Mouse (Mus musculus) hindbrain, embryonic 10.5 days (tissue): ENCODE results near the gene Hhat. TPM values are rescaled to one million over a fixed set of nuclear protein-coding genes. Genes with fewer than 3 reads are reported as not detected.

ENCODE experiments used
- DNase-seq: peaks from one replicate; pipeline ENCODE4 v3.0.0-alpha.2; 2017; ENCODE audit warnings: low spot score
- H3K27ac ChIP-seq: fragments of 300-500 bp; sonication (generic); 2 replicates; pipeline ENCODE4 v1.5.1; 2016; ENCODE audit warnings: mild to moderate bottlenecking, moderate library complexity
- H3K27me3 ChIP-seq: fragments of 300-500 bp; sonication (generic); 2 replicates; pipeline ENCODE4 v1.6.1; 2016; ENCODE audit warnings: mild to moderate bottlenecking; ENCODE audit not compliant: poor library complexity, insufficient read depth, severe bottlenecking
- H3K36me3 ChIP-seq: fragments of 300-500 bp; sonication (generic); 2 replicates; pipeline ENCODE4 v1.6.1; 2016; ENCODE audit warnings: mild to moderate bottlenecking, moderate library complexity
- H3K4me1 ChIP-seq: fragments of 300-500 bp; sonication (generic); replicated peaks from 2 replicates; pipeline ENCODE4 v1.6.1; 2016; ENCODE audit warnings: mild to moderate bottlenecking
- H3K4me3 ChIP-seq: fragments of 300-500 bp; sonication (generic); 2 replicates; pipeline ENCODE4 v1.5.1; 2016; ENCODE audit warnings: mild to moderate bottlenecking, moderate library complexity
- H3K9me3 ChIP-seq: fragments of 300-500 bp; sonication (generic); 2 replicates; pipeline ENCODE4 v1.6.1; 2016; ENCODE audit warnings: mild to moderate bottlenecking, moderate library complexity
- WGBS: fragments of 180-500 bp; shearing (Covaris S2); methylation state at CpG from one replicate; pipeline ENCODE4 v1.1.7; 2016; 5-methylcytosine and 5-hydroxymethylcytosine counted together
- polyA plus RNA-seq: library from polyadenylated mRNA; unstranded; fragments of >200 nt; fragmentation: Nextera tagmentation; extraction: Ambion mirVana; gene quantifications from 2 replicates; pipeline ENCODE4 v1.2.1, GENCODE M21; 2016

Hhat gene
- polyA plus RNA-seq, 1 experiment from 2014 or later, result 8.9 TPM

DNA sequence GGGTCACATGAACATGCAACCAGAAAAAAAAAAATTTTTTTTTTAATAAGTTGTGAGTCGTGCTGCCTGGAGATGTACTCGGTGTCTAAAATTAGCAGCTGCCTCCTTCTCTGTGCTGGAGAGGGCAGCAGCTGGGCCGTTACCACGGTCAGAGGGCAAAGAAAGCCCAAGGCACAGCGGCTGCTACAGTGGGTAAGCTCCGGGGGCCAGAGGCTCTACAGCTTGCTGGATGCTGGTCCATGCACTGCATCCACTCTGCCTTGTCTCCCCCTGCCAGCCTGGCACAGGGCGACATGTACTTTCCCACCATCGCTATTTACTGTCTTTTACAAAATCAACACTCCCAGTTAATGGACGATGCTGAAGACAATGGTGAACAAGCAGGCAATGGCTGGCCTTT lies 226.9 kb downstream of the Hhat start:
- no peaks in the 10 kb centered on the region for H3K27me3 ChIP-seq
- H3K4me3 ChIP-seq, result no peak overlapping the region
- DNase-seq, result no peak
- WGBS, result 61% methylated on average over 9 of the region's 9 CpGs
- peak overlapping the region; percentile 75 for H3K27ac ChIP-seq
- peaks cover 36% of the 10 kb centered on the region for H3K4me1 ChIP-seq
- no peaks in the 10 kb centered on the region for H3K9me3 ChIP-seq
- H3K36me3 ChIP-seq, result no peaks in the 10 kb centered on the region

DNA sequence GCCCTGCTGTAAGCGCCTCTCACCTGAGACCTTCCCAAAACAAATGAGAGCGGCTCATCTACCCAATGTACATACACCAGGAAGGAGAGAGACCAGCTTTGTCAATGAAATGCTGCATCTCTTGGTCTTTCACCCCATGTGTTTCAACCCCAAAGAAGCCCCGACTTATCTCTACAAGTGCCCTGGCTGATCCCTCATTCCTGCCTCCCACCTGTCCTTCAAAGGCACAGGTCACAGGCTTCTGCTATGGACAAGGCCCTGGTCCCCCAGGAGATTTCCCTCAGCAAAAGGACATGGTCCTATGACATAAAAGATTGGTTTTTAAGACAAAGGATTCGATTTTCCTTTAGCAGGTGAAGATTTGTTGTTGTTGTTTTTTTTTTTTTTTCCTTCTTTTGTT lies 227.3 kb downstream of the Hhat start:
- Histone ChIP-seq H3K4me1 (peaks cover 36% of the 10 kb centered on the region), H3K27me3 (no peaks in the 10 kb centered on the region), H3K9me3 (no peaks in the 10 kb centered on the region), H3K27ac (peak overlapping the region; percentile 75), H3K4me3 (no peak overlapping the region), H3K36me3 (no peaks in the 10 kb centered on the region)
- 84% methylated on average over 4 of the region's 4 CpGs for WGBS
- no peak for DNase-seq

DNA sequence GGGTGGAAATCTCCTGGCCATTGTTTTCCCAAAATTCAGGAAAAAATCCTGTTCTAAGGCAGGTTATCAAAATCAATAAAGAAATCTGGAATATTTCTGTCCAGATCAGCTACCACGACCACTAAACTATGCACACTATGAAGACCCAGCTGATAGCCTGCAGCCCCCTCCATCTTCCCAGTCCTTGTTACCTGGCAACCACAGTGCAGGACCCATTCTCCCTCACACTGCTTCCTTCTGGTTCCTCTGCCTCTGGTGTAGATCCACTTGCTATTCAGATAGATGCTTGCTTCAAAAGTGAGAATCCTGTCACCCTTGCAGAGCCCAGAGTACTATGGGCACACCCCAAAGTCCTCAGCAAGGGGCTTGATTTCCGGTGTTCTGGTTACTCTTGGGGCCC lies 228.9 kb downstream of the Hhat start:
- Histone ChIP-seq H3K9me3 (no peaks in the 10 kb centered on the region), H3K27ac (peak overlapping the region; percentile 75), H3K36me3 (no peaks in the 10 kb centered on the region), H3K27me3 (no peaks in the 10 kb centered on the region), H3K4me3 (no peak overlapping the region), H3K4me1 (peaks cover 36% of the 10 kb centered on the region)
- 83% methylated on average over 2 of the region's 2 CpGs for WGBS
- DNase-seq, result no peak

GRCm38 (mm10) chr1:192537169-192537568 lies 233.9 kb downstream of the Hhat start:
- Histone ChIP-seq H3K27me3 (no peaks in the 10 kb centered on the region), H3K27ac (no peak overlapping the region), H3K4me1 (peaks cover 8% of the 10 kb centered on the region), H3K36me3 (no peaks in the 10 kb centered on the region), H3K4me3 (no peak overlapping the region), H3K9me3 (no peaks in the 10 kb centered on the region)
- DNase-seq, result no peak
- 80% methylated on average over 7 of the region's 7 CpGs for WGBS

GRCm38 (mm10) chr1:192536440-192536839 lies 234.6 kb downstream of the Hhat start:
- H3K9me3 ChIP-seq, result no peaks in the 10 kb centered on the region
- DNase-seq, result no peak
- no peaks in the 10 kb centered on the region for H3K27me3 ChIP-seq
- H3K4me3 ChIP-seq, result no peak overlapping the region
- H3K4me1 ChIP-seq, result peaks cover 1% of the 10 kb centered on the region; the same call in 1 of the 2 replicates
- 70% methylated on average over 1 of the region's 1 CpGs for WGBS
- H3K27ac ChIP-seq, result no peak overlapping the region
- no peaks in the 10 kb centered on the region for H3K36me3 ChIP-seq

- DNase-seq, result no peak
- H3K36me3 ChIP-seq, result no peaks in the 10 kb centered on the region
- no peak overlapping the region for H3K4me3 ChIP-seq
- no peaks in the 10 kb centered on the region for H3K27me3 ChIP-seq
- no peaks in the 10 kb centered on the region for H3K9me3 ChIP-seq
- no peak overlapping the region for H3K27ac ChIP-seq
- H3K4me1 ChIP-seq, result peaks cover 4% of the 10 kb centered on the region
Measured at GRCm38 (mm10) chr1:192533016-192533415, 238.0 kb downstream of the Hhat start.

GRCm38 (mm10) chr1:192532212-192532611 lies 238.8 kb downstream of the Hhat start:
- WGBS, result 64% methylated on average over 2 of the region's 2 CpGs
- DNase-seq, result no peak
- Histone ChIP-seq H3K36me3 (no peaks in the 10 kb centered on the region), H3K4me1 (peaks cover 12% of the 10 kb centered on the region), H3K27ac (no peak overlapping the region), H3K27me3 (no peaks in the 10 kb centered on the region), H3K4me3 (no peak overlapping the region), H3K9me3 (no peaks in the 10 kb centered on the region)

GRCm38 (mm10) chr1:192531490-192532146 lies 239.4 kb downstream of the Hhat start:
- DNase-seq, result no peak
- no peaks in the 10 kb centered on the region for H3K36me3 ChIP-seq
- no peak overlapping the region for H3K27ac ChIP-seq
- H3K4me1 ChIP-seq, result peaks cover 18% of the 10 kb centered on the region
- H3K27me3 ChIP-seq, result no peaks in the 10 kb centered on the region
- H3K9me3 ChIP-seq, result no peaks in the 10 kb centered on the region
- 72% methylated on average over 2 of the region's 2 CpGs for WGBS
- no peak overlapping the region for H3K4me3 ChIP-seq

DNA sequence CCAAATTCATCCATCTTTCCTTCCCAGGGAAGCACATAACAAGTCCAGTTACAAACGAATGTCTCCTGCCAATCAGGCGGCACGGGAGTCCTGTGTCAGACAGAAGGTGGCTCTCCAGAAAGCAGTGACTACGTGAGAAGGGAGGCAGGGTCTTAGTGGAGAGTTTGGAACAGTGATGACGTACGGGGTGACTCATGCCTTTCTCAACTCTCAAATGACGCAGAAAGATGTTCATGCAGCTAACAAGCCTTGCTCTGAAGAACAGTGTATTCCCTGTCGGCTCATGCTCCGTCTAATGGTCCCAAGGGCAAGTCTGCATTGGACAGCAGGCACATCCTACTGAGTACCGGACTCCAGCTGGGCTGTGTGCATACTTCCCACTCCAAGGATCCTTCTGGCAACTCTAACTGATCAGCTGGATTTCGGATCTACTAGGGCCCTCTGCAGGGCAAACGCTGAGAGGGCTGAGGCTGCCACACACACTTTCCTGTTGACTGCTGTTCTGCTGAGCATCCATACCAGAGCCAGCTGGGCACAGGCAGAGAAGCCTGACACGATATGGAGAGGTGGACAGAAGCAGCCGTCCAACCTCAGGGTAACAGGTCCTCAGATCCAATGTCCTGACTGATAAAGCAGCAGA lies 245.2 kb downstream of the Hhat start:
- 75% methylated on average over 14 of the region's 14 CpGs for WGBS
- DNase-seq, result no peak
- Histone ChIP-seq H3K4me3 (no peak overlapping the region), H3K9me3 (no peaks in the 10 kb centered on the region), H3K4me1 (peaks cover 73% of the 10 kb centered on the region), H3K36me3 (no peaks in the 10 kb centered on the region), H3K27me3 (no peaks in the 10 kb centered on the region), H3K27ac (peak overlapping the region; percentile 40)

DNA sequence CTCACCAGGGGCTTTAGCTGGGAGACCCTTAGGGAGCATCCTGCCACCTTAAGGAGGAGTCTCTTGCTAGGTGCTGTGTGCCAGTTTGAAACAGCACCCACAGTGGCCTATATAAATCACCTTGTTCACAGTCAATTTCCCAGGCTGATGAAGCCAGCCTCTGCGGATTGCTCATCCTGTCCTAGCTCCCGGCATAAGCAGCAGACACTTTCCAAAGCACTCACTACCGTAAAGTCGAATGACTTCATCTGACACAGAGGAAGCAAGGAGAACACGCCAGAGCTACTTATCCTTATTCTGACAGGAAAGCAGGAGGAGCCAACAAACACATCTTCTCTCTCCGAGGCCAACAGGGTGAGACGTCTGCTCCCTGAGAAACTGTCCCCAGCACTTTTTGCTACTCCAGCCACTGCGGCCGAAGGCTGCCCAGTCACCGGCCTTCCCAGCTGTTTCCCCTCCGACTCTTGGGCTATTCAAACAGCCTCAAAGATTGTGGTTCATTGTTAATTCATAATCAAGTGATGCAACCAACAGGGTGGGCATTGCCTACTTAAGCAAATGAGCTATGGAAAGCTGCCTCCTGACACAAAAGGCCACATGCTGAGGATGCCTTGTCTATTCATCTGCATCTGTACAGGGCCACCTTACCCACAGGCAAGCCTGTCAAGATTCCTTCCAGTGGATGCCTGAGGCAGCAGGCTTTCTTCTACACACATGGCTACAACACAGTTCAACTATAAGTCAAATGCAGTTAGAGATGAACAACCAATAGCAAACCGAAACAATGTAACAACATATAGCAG lies 248.4 kb downstream of the Hhat start:
- Histone ChIP-seq H3K27me3 (no peaks in the 10 kb centered on the region), H3K27ac (peak overlapping the region; percentile 17; the same call in 1 of the 2 replicates), H3K36me3 (no peaks in the 10 kb centered on the region), H3K4me1 (peaks cover 82% of the 10 kb centered on the region), H3K4me3 (no peak overlapping the region), H3K9me3 (no peaks in the 10 kb centered on the region)
- WGBS, result 45% methylated on average over 12 of the region's 12 CpGs
- no peak for DNase-seq

- Histone ChIP-seq H3K36me3 (no peaks in the 10 kb centered on the region), H3K27me3 (no peaks in the 10 kb centered on the region), H3K4me3 (no peak overlapping the region), H3K9me3 (no peaks in the 10 kb centered on the region), H3K4me1 (peaks cover 66% of the 10 kb centered on the region), H3K27ac (0 out of 2 replicates have a peak overlapping the region, but pooled peaks have one; percentile 35)
- DNase-seq, result no peak
- 67% methylated on average over 13 of the region's 13 CpGs for WGBS
Measured at GRCm38 (mm10) chr1:192520836-192521435, 250.1 kb downstream of the Hhat start.

DNA sequence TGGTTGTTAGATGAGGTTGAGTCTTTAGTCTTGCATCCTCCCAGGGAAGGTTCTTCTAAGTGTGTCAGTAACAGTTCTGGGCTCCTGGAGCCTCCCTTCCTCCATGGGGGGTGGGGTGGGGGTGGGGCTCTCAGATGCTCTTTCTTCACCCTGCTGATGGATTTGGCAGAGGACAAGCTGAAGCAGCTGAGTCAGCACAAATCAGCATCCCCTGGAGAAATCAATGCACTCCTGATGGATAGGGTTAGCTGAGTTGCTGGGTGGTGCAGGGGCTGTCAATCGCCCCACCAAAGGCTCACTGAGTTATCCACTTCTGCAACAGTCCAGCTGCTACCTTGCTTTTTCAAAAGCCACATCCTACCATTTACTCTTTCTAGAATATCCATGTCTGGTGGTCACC lies 251.3 kb downstream of the Hhat start:
- H3K9me3 ChIP-seq, result no peaks in the 10 kb centered on the region
- peaks cover 54% of the 10 kb centered on the region for H3K4me1 ChIP-seq
- H3K27me3 ChIP-seq, result no peaks in the 10 kb centered on the region
- no peak overlapping the region for H3K27ac ChIP-seq
- no peak overlapping the region for H3K4me3 ChIP-seq
- no peak for DNase-seq
- WGBS, result 62% methylated on average over 1 of the region's 1 CpGs
- H3K36me3 ChIP-seq, result no peaks in the 10 kb centered on the region

- Histone ChIP-seq H3K4me1 (peaks cover 13% of the 10 kb centered on the region), H3K4me3 (no peak overlapping the region), H3K27me3 (no peaks in the 10 kb centered on the region), H3K9me3 (no peaks in the 10 kb centered on the region), H3K27ac (no peak overlapping the region), H3K36me3 (no peaks in the 10 kb centered on the region)
- no peak for DNase-seq
- 83% methylated on average over 3 of the region's 3 CpGs for WGBS
Measured at GRCm38 (mm10) chr1:192515373-192515772, 255.7 kb downstream of the Hhat start.
